Mouse (Mus musculus): ENCODE measurements at regions not wholly inside any gene's neighbourhood (a gene's known extent, or its start where the extent isn't known, plus 50 kb on each side); places are given as distances from the start of the nearest gene placed in this dataset.

DNA sequence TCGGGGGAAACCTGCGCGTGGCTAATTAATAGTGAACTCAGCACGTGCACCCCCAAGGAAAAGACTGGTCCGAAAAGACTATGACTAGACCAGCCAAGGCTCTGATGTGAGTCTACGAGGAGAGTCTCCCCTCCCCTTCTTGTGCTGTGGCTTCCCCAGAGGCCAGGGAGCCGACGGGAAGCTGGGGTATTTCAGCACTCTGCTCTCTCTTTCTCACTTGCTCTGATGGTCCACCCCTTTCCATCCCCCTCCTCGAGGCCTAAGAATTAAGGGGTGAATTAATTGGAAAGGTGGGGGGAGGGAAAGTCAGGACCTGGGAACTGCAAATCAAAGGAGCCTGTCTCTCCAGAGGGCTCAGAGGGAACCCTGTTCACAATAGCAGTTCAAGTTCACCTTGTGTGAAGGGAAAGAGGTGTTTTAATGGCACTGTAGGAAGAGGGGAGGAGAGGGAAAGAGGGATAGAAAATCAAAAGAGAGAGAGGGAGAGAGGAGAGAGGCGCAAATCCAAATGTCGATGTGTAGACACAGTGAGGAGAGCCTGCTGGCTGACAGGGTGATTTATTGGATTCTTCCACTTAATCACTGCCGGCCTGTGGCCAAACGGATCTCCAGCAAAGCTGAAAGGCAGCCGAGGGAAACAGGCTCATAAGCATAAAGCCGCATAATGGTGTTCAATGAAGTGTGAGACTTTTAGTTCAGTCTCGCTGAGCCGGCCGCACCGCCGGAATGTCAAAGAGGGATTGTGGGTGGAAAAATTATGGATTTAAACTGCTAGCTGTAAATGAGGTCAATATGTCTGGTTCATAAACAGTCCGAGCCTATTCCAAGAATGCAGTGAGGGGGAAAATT, 292.6 kb upstream of the Tle4 start:
- TF ChIP-seq CTCF (IDR thresholded peaks at IDR 0.05; ENCODE audit: low read depth) (no peak), EP300 (optimal IDR thresholded peaks at IDR 0.05) (no peak)

All from stomach, postnatal 0 days (tissue).